Mouse (Mus musculus) brain, embryonic 18.5 days (tissue): ENCODE data around the gene Atad2b.
"Not testable (repeated sequence)": the region's sequence is repeated elsewhere in the genome, so short reads cannot be mapped to it uniquely, and the experiment has no call there.

ENCODE experiments used
- DNase-seq: peaks from one replicate; pipeline ENCODE4 v3.0.0-alpha.2; 2012; ENCODE audit warnings: low read depth, low spot score

Atad2b gene

DNA sequence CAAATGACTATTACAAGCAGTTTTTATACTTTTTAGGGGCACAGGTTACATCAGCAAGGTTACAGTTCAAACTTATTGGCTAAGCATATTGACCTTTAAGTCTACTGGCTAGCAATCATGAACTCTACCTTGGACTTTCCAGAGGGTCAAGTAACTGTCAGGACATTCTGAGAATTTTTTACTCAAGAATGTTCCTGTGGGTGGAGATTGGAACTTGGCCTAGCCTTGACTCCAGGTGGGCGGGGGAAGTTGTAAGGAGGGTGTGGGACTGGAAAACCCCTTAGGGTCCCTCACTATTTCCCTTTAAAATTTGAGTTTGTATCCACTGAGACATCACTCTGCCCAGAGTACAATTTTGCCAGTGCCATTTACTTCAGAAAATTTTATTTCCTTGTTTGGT is 6.7 kb upstream of the Atad2b start:
- not testable (repeated sequence) for DNase-seq

GRCm38 (mm10) chr12:4911716-4912115 is 5.4 kb upstream of the Atad2b start:
- no peak for DNase-seq

GRCm38 (mm10) chr12:4914441-4914840 is 2.7 kb upstream of the Atad2b start:
- no peak for DNase-seq

DNA sequence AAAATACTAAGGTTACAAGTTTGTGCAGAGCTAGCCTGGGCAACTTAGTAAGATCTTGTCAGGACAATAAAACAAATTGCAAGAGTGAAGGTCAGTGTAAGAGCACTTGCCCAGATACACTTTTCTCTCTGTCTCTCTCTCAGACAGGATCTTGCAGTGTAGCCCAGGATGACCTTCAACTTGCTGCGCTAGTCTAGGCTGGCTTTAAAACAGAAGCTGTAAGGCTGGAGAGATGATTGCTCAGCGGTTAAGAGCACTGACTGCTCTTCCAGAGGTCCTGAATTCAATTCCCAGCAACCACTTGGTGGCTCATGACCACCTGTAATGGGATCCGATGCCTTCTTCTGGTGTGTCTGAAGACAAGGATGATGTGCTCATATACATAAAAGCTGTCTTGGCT is 2.2 kb upstream of the Atad2b start:
- DNase-seq, result no peak

- peak; percentile 12 for DNase-seq
These were observed 845 bp downstream of the Atad2b start for GRCm38 (mm10) chr12:4917805-4918591.

- DNase-seq, result no peak
These were observed 11.0 kb downstream of the Atad2b start for GRCm38 (mm10) chr12:4928197-4928596.

GRCm38 (mm10) chr12:4930820-4931548 is 13.8 kb downstream of the Atad2b start:
- DNase-seq, result no peak

DNA sequence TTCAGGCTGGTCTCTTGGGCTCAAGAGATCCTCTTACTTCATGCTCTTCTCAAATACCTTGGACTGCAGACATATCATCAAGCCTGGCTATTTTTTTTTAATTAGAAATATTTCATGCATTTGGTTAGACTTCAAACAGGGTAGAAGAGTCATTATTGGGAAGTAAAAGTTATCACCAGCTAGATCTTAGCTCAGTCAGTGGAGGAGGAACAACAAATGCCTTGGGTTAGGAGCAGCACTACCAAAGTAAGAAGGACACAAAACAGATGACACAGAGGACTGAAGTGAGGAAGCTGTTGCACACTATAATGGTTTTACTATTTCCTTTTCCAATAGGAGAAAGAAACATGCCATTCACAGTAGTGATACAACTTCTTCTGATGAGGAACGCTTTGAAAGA is 35.1 kb downstream of the Atad2b start:
- no peak for DNase-seq

GRCm38 (mm10) chr12:4953156-4953555 is 36.0 kb downstream of the Atad2b start:
- no peak for DNase-seq

- DNase-seq, result peak; percentile 6
These were observed 55.8 kb downstream of the Atad2b start for GRCm38 (mm10) chr12:4972939-4973338.

DNA sequence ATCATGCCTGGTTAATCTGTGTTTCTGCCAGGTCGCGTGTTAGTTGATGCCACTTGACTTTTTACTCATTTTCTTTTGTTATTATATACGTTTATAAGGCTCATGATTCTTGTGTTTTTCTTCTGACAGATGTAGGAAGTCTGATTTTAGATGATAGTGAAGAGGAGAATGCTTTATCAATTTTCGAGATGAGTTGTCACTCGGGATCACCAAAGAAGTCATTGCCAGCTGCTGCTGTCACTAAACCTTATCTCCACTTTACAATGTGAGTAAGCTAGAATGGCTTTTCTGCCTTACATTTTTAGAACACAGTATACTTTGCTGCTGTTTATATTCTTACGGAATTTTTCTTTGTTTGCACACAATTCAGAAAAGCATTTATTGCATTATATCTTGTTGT is 61.2 kb downstream of the Atad2b start:
- DNase-seq, result no peak

- no peak for DNase-seq
These were observed 79.8 kb downstream of the Atad2b start for GRCm38 (mm10) chr12:4996981-4997380.

- DNase-seq, result no peak
These were observed 88.2 kb downstream of the Atad2b start for GRCm38 (mm10) chr12:5005338-5005737.

DNA sequence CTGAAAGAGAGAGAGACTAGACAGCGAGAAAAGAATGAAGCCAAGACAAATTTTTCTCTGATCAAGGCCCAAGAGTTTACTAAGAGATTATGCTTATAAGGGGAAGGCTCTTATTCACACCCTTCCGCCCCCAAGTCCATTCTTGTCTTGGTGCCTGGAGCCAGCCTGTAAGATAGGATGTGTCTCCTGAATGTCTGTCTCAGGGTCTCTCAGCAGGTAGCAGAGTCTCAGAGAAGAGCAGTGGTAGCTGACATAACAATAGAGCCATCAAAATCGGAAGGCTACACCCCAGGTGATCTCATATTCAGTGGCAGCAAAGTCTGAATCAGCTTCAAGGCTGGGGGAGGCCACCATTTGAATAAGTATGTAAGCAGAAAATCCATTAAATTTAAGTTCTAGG is 88.6 kb downstream of the Atad2b start:
- not testable (repeated sequence) for DNase-seq

DNA sequence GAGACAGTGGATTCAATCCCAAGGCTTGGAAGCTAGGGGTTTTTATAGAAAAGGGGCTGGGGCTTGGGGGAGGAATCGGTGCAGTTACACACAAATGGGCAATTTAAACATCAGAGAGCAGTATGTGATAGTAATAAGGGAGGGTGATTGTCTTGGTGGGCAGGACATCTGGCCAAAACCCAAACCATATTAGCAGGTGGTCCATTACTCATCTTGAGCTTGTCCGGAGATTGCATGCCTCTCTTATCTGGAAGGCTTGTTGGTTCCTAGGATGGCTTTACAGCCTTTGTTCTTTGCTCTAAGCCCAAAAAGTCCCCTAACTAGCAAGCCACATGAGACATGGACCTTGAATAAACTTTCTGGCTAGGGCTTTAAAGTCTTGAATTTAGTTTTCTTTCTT is 91.5 kb downstream of the Atad2b start:
- not testable (repeated sequence) for DNase-seq

- DNase-seq, result no peak
These were observed 108.2 kb downstream of the Atad2b start for GRCm38 (mm10) chr12:5025226-5025861.

DNA sequence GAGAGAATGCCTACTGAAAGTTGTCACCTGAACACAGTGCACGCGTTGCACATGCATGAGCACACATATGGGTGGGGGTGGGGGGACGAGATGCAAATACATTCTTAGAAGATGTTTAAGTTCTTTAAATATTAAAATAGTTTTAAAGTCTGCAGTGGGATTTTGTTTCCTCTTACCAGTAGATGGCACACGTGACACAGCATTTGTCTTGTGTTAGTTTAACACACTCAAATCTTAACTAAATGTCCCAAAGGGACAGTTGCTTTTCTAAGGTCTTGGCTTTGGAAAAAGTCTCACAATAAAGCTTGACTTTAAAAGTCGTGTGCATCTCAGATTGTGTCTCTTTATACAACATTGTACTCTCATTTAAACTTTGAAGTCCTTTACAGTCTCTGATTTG is 111.9 kb downstream of the Atad2b start:
- DNase-seq, result peak; percentile 14

DNA sequence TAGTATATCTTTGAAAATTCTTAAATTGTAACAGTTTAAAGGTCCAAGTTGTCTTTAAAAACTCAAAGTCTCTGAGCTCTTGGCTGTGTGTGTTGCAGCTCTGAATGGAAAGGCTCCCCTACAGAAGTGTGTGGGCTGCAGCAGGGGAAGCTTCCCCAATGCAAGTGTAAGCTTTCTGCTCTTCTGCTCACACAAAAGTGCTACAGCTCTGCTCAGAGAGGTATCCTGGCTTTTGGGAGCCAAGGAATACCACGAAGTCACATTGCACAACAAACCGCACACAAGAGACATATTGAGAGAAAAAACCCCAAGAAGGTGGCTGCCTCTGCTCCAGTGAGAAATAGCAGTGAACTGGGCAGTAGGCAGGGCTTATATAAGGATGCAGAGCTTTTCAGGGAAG is 120.9 kb downstream of the Atad2b start:
- no peak for DNase-seq

DNA sequence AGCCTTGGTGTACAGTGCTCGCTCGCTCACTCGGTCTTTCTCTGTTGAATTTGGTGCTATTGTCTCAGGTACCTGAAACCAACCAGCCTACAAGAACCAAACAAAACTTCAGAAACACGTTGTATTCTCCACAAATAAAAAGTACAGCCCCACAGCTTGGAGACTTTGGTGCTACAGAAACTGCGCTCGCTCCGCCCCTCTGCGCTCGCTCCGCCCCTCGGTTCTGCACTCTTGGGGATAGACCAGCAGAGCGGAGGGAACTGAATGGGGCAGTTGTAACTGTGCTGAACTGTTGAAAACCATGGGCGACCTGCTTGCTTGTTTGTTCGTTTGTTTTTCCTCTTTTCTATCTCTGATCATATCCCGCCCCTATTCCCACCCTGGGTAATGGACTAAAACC is 127.0 kb downstream of the Atad2b start:
- no peak for DNase-seq

DNA sequence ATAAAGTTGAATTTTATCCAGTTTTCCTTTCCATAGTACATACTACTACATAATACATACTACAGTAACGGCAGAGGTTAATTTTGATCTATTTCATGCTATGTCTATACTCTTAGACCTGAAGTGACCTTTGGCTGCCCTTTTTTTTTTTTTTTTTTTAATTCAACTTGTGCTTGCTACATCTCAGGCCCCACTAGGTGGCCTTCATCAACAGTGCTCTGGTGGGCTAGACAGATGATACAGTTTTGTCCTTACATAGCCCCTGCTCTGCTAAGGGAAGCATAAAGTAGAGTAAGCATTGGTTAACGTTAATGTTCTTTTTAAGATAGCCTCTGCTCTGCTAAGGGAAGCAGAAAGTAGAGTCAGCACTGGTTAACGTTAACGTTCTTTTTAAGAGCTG is 131.0 kb downstream of the Atad2b start:
- no peak for DNase-seq

- no peak for DNase-seq
These were observed 150.4 kb downstream of the Atad2b start for GRCm38 (mm10) chr12:5067590-5067989.

DNA sequence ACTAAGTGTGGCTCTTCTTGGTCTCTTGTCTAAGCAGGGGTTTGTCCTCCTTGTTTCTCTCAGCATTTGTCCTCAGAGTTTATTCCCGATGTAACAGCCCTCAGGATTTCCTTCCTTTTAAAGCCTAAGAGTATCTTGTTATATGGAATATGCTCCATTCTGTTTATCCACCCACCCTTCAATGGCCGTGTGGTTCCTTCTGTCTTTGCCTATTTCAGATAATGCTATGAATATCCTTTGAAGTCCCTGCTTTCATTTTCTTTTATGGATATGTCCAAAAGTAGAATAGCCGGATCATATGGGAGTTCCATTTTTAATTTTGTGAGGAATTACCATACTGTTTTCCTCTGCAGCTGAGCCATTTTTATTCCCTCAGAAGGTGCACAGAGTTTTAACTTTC is 153.0 kb downstream of the Atad2b start:
- DNase-seq, result no peak

DNA sequence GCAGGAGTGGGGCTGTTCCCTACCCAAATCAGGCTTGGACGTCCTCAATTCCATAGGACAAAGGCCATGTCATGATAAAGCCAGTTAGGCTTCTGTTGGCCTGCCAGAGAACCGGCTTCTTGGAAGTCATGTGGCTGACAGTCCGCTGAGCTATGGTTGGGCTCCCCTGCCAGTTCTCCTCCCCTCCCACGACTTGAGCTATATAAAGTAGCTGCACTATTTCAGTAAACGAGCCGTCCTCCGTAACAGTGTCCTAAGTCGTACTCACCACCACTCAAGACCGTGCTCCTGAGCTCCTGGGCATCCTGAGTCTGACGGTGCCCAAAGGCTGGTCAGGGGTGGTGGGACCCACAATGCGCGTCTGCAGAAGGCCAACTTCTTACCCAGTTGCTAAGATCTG is 156.0 kb downstream of the Atad2b start:
- no peak for DNase-seq
